Mouse (Mus musculus) CH12.LX (cell line): ENCODE data around the gene Plod3. TPM values are rescaled to one million over a fixed set of nuclear protein-coding genes. Genes with fewer than 3 reads are reported as not detected.
A peak's percentile ranks its signal among the peaks of the same experiment; 100 is the strongest.

Experiments used
- DNase-seq: peaks from one replicate; pipeline ENCODE4 v3.0.0-alpha.2; 2013; ENCODE audit errors: extremely low read depth
- H3K27ac ChIP-seq: 2 replicates; pipeline ENCODE4 v1.5.1; 2012; ENCODE audit warnings: low read depth, mild to moderate bottlenecking, control low read depth, moderate library complexity; ENCODE audit not compliant: insufficient read depth
- H3K27me3 ChIP-seq: replicated peaks from 2 replicates; pipeline ENCODE3; 2012; ENCODE audit warnings: inconsistent platforms
- H3K36me3 ChIP-seq, 2 experiments: replicated peaks in 1 of 2; 2 replicates each; pipeline versions ENCODE3 to v1.6.1; 2012; ENCODE audit warnings: inconsistent platforms in 1 of 2, low read length in 1 of 2, mild to moderate bottlenecking in 1 of 2, mixed read lengths in 1 of 2, moderate library complexity in 1 of 2; ENCODE audit not compliant: control insufficient read depth in 1 of 2, insufficient read depth in 1 of 2
- H3K4me1 ChIP-seq, 2 experiments: 2 replicates each; pipeline ENCODE4 v1.6.1; 2012; ENCODE audit warnings: inconsistent platforms in 1 of 2, moderate library complexity in 1 of 2; ENCODE audit not compliant: insufficient read depth in 2 of 2, control insufficient read depth in 1 of 2
- H3K4me2 ChIP-seq: 2 replicates; pipeline ENCODE4 v1.6.1; 2012; ENCODE audit warnings: low read depth, mild to moderate bottlenecking, control low read depth; ENCODE audit not compliant: poor library complexity, insufficient read depth, severe bottlenecking
- H3K4me3 ChIP-seq, 3 experiments: fragments of 150-350 bp in 1 of 3; sonication (generic) in 1 of 3; replicated peaks in 1 of 3; 2 replicates each; pipeline versions ENCODE3 to v1.5.1; 2011 to 2012; ENCODE audit warnings: low read depth in 2 of 3, low read length in 2 of 3, mild to moderate bottlenecking in 2 of 3, moderate library complexity in 2 of 3, control low read depth in 1 of 3, improper control_type of control experiment in 1 of 3, inconsistent platforms in 1 of 3, mixed read lengths in 1 of 3; ENCODE audit not compliant: poor library complexity in 1 of 3
- H3K79me2 ChIP-seq: replicated peaks from 2 replicates; pipeline ENCODE4 v1.6.1; 2012; ENCODE audit warnings: mild to moderate bottlenecking, moderate library complexity; ENCODE audit not compliant: control insufficient read depth, poor library complexity, insufficient read depth, severe bottlenecking; ENCODE audit errors: extremely low read depth
- H3K9ac ChIP-seq: 2 replicates; pipeline ENCODE4 v1.6.1; 2012; ENCODE audit warnings: low read depth, mild to moderate bottlenecking, control low read depth, moderate library complexity; ENCODE audit not compliant: insufficient read depth
- H3K9me3 ChIP-seq: replicated peaks from 2 replicates; pipeline ENCODE3; 2012; ENCODE audit warnings: low read length, inconsistent platforms, mixed read lengths
- BHLHE40 ChIP-seq: IDR thresholded peaks from 2 replicates; pipeline ENCODE4 v1.6.1; 2011; ENCODE audit warnings: mild to moderate bottlenecking, low read depth, low read length, improper control_type of control experiment
- CHD1 ChIP-seq: IDR thresholded peaks from 2 replicates; pipeline ENCODE4 v1.6.1; 2012; ENCODE audit warnings: low read depth, low read length, improper control_type of control experiment, inconsistent platforms
- CHD2 ChIP-seq: IDR thresholded peaks from 2 replicates; pipeline ENCODE4 v1.6.1; 2011; ENCODE audit warnings: low read length, improper control_type of control experiment
- CTCF ChIP-seq, 2 experiments: IDR thresholded peaks in 1 of 2; conservative IDR thresholded peaks in 1 of 2; 2 replicates each; pipeline ENCODE4 v1.5.1; 2011 to 2012; ENCODE audit warnings: low read depth in 2 of 2, low read length in 2 of 2, improper control_type of control experiment in 1 of 2, inconsistent platforms in 1 of 2, mild to moderate bottlenecking in 1 of 2, moderate library complexity in 1 of 2
- E2F4 ChIP-seq: IDR thresholded peaks from 2 replicates; pipeline ENCODE4 v1.6.1; 2011; ENCODE audit warnings: low read depth, low read length, improper control_type of control experiment; ENCODE audit not compliant: insufficient replicate concordance
- ELF1 ChIP-seq: IDR thresholded peaks from 2 replicates; pipeline ENCODE4 v1.6.1; 2014; ENCODE audit warnings: low read depth, mild to moderate bottlenecking, inconsistent platforms, low read length, improper control_type of control experiment
- EP300 ChIP-seq: IDR thresholded peaks from 2 replicates; pipeline ENCODE4 v1.6.1; 2011; ENCODE audit warnings: low read length, improper control_type of control experiment
- ETS1 ChIP-seq: conservative IDR thresholded peaks from 2 replicates; pipeline ENCODE4 v1.6.1; 2012; ENCODE audit warnings: low read depth, mild to moderate bottlenecking, inconsistent platforms, low read length, improper control_type of control experiment, moderate library complexity
- GABPA ChIP-seq: IDR thresholded peaks from 2 replicates; pipeline ENCODE4 v1.6.1; 2012; ENCODE audit warnings: low read depth, low read length, improper control_type of control experiment, inconsistent platforms; ENCODE audit not compliant: insufficient replicate concordance
- HCFC1 ChIP-seq: IDR thresholded peaks from 2 replicates; pipeline ENCODE4 v1.6.1; 2012; ENCODE audit warnings: low read depth, mild to moderate bottlenecking, inconsistent platforms, low read length, improper control_type of control experiment
- IRF4 ChIP-seq: IDR thresholded peaks from 2 replicates; pipeline ENCODE4 v1.6.1; 2014; ENCODE audit warnings: low read depth, mild to moderate bottlenecking, inconsistent platforms, low read length, improper control_type of control experiment
- JUN ChIP-seq: IDR thresholded peaks from 2 replicates; pipeline ENCODE4 v1.6.1; 2011; ENCODE audit warnings: low read depth, mild to moderate bottlenecking, low read length, improper control_type of control experiment, moderate library complexity; ENCODE audit not compliant: insufficient read depth
- JUND ChIP-seq: conservative IDR thresholded peaks from 2 replicates; pipeline ENCODE4 v1.6.1; 2011; ENCODE audit warnings: low read depth, low read length, improper control_type of control experiment
- MAFK ChIP-seq: IDR thresholded peaks from 2 replicates; pipeline ENCODE4 v1.6.1; 2011; ENCODE audit warnings: low read length, improper control_type of control experiment; ENCODE audit not compliant: insufficient replicate concordance
- MAX ChIP-seq: IDR thresholded peaks from 2 replicates; pipeline ENCODE4 v1.6.1; 2011; ENCODE audit warnings: low read length, improper control_type of control experiment
- MAZ ChIP-seq: IDR thresholded peaks from 2 replicates; pipeline ENCODE4 v1.6.1; 2012; ENCODE audit warnings: low read depth, mild to moderate bottlenecking, inconsistent platforms, low read length, improper control_type of control experiment, moderate library complexity
- MXI1 ChIP-seq: IDR thresholded peaks from 2 replicates; pipeline ENCODE4 v1.6.1; 2011; ENCODE audit warnings: mild to moderate bottlenecking, low read depth, low read length, improper control_type of control experiment
- NELFE ChIP-seq: IDR thresholded peaks from 2 replicates; pipeline ENCODE4 v1.6.1; 2011; ENCODE audit warnings: low read depth, low read length, improper control_type of control experiment
- NRF1 ChIP-seq: IDR thresholded peaks from 2 replicates; pipeline ENCODE4 v1.6.1; 2014; ENCODE audit warnings: low read depth, mild to moderate bottlenecking, inconsistent platforms, low read length, improper control_type of control experiment, moderate library complexity
- RAD21 ChIP-seq: IDR thresholded peaks from 2 replicates; pipeline ENCODE4 v1.6.1; 2011; ENCODE audit warnings: low read depth, mild to moderate bottlenecking, low read length, improper control_type of control experiment, moderate library complexity
- SIN3A ChIP-seq: IDR thresholded peaks from 2 replicates; pipeline ENCODE4 v1.6.1; 2012; ENCODE audit warnings: low read length, improper control_type of control experiment, inconsistent platforms
- TBP ChIP-seq: conservative IDR thresholded peaks from 2 replicates; pipeline ENCODE4 v1.6.1; 2011; ENCODE audit warnings: low read depth, low read length, improper control_type of control experiment
- TCF12 ChIP-seq: IDR thresholded peaks from 2 replicates; pipeline ENCODE4 v1.6.1; 2014; ENCODE audit warnings: low read depth, mild to moderate bottlenecking, inconsistent platforms, low read length, improper control_type of control experiment
- UBTF ChIP-seq: IDR thresholded peaks from 2 replicates; pipeline ENCODE4 v1.6.1; 2012; ENCODE audit warnings: low read depth, mild to moderate bottlenecking, inconsistent platforms, low read length, improper control_type of control experiment, moderate library complexity
- USF1 ChIP-seq: IDR thresholded peaks from 2 replicates; pipeline ENCODE4 v1.6.1; 2014; ENCODE audit warnings: low read depth, mild to moderate bottlenecking, inconsistent platforms, low read length, improper control_type of control experiment
- USF2 ChIP-seq: conservative IDR thresholded peaks from 2 replicates; pipeline ENCODE4 v1.6.1; 2011; ENCODE audit warnings: low read depth, low read length, improper control_type of control experiment
- ZC3H11A ChIP-seq: IDR thresholded peaks from 2 replicates; pipeline ENCODE4 v1.6.1; 2012; ENCODE audit warnings: low read depth, mild to moderate bottlenecking, inconsistent platforms, low read length, improper control_type of control experiment
- ZKSCAN1 ChIP-seq: IDR thresholded peaks from 2 replicates; pipeline ENCODE4 v1.6.1; 2012; ENCODE audit warnings: low read depth, inconsistent platforms, low read length, improper control_type of control experiment, borderline replicate concordance
- ZNF384 ChIP-seq: IDR thresholded peaks from 2 replicates; pipeline ENCODE4 v1.6.1; 2012; ENCODE audit warnings: low read depth, low read length, improper control_type of control experiment, inconsistent platforms
- dilution Hi-C: fragments of 300-500 bp; cut with MboI; formaldehyde crosslinking; loops from 2 replicates; pipeline ENCODE4 v1.14.3; 2020; ENCODE audit warnings: low sequenced_read_pairs; ENCODE audit not compliant: extremely low pct_unique_long_range_greater_than_20kb, extremely low pct_ligation_motif_present
- in situ Hi-C: fragments of 300-500 bp; cut with MboI; formaldehyde crosslinking; loops from 3 replicates; pipeline ENCODE4 v1.14.3; 2019; ENCODE audit warnings: low sequenced_read_pairs, low pct_ligation_motif_present, low pct_unique_long_range_greater_than_20kb, mixed read lengths
- polyA plus RNA-seq: library from polyadenylated mRNA; unstranded; fragments of >175 nt; gene quantifications from 2 replicates; pipeline ENCODE4 v1.2.1, GENCODE M21; 2012; ENCODE audit warnings: low read depth; ENCODE audit not compliant: insufficient read length
- total RNA-seq, 2 experiments: library from RNA; depleted of rRNA; stranded (reverse); fragments of 300-350 nt in 1 of 2; fragments of >200 nt in 1 of 2; gene quantifications; 2 replicates each; pipeline ENCODE4 v1.2.3; 2012 to 2014

Gene Plod3
- total and polyA plus RNA-seq, 3 experiments: 8.8 to 45.2 (median 23.6) TPM

GRCm38 (mm10) chr5:137029643-137030415 is 43.0 kb downstream of the Plod3 start:
- Histone ChIP-seq H3K4me1 (peaks cover 16 to 37% of the 10 kb centered on the region in 2 experiments), H3K36me3 (peaks cover 0 to 6% of the 10 kb centered on the region in 2 experiments), H3K9me3 (peaks cover 16% of the 10 kb centered on the region), H3K79me2 (no peaks in the 10 kb centered on the region), H3K4me3 (peak overlapping the region in 2 of 3 experiments; percentile 10 to 22), H3K4me2 (peak overlapping the region; percentile 60), H3K27me3 (peaks cover 66% of the 10 kb centered on the region), H3K27ac (no peak overlapping the region), H3K9ac (no peak overlapping the region)
- TF ChIP-seq USF1 (peak; percentile 95), MAZ (peak; percentile 83; the same call in 1 of the 2 replicates), ZNF384 (no peak), USF2 (peak; percentile 89), ELF1 (peak; percentile 74), HCFC1 (peak; percentile 54), MAX (peak; percentile 92), BHLHE40 (peak; percentile 91), CHD1 (no peak), TBP (peak; percentile 87), TCF12 (peak; percentile 40; the same call in 1 of the 2 replicates), ZC3H11A (no peak), MXI1 (peak; percentile 99), CHD2 (no peak), UBTF (no peak), MAFK (no peak), ZKSCAN1 (no peak), JUND (no peak), GABPA (no peak), NRF1 (peak; percentile 94), RAD21 (no peak), ETS1 (no peak), EP300 (no peak), NELFE (no peak), IRF4 (peak; percentile 37; the same call in 1 of the 2 replicates), JUN (no peak), E2F4 (no peak), SIN3A (peak; percentile 100), CTCF (conservative IDR thresholded peaks at IDR 0.05 in 1 of 2, IDR thresholded peaks at IDR 0.05 in 1 of 2; ENCODE audit: low read depth in 2 of 2, low read length in 2 of 2) (no peak)
- in situ Hi-C loops (loop anchor here (10.0 kb wide), 1 partner anchor 85 kb away; the partner anchor contains the start of gene Trim56), dilution Hi-C loops (no loop called here)
- peak; percentile 96 for DNase-seq
